Mouse (Mus musculus): ENCODE measurements at regions not wholly inside any gene's neighbourhood (a gene's known extent, or its start where the extent isn't known, plus 50 kb on each side); places are given as distances from the start of the nearest gene placed in this dataset.

DNA sequence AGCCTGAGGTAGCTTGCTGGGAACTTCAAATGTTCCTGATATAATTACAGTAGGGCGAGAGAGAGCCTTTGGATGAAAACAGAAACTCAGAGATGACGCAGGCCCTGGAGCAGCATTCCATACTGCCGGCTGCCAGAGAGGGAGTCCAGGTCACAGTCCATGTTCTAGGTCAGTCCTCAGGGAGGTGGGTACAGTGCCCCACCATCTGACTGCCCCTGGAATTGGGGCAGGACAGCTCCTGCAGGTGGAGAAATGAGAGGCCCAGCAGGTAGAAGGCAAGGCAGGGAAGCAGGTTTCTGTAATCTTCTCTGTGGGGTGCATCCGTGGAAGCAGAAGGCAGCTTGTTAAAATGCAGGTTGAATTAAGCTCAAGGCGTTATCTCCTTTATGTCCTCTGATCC, 94.5 kb upstream of the 4930596D02Rik start:
- no peak for DNase-seq (ENCODE audit: low spot score in 2 of 2)
- intact Hi-C loops (cut with DNase I) = no loop called here

DNA sequence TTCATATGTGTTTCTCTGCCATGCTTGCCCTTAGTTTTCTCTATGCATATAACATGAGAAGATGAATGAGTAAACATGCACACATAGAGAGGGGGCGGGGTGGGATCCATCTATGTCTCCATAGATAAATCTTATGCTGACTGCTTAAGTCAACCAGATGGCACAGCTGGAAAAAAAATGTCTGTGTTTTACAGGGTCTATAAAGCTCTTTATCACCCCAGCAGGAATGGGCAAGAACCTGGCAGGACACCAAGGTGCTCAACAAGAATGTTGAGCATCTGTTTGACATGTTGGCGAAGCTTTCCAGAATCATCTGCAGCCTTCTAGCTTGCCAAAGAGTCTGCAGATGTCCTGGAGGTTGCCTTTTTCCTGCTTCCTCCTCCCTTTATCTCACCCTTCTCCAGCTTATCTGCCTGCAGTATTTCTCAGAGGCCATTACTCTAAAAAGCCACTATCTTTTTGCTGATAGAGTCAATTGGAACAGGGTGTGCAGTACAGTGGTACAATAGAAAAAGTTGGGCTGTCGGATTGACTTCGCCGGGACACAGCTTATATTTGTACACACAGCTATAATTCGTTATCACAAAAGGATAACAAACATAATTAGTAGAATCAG, 73.0 kb upstream of the 4930596D02Rik start:
- intact Hi-C loops (cut with DNase I) = no loop called here
- DNase-seq (ENCODE audit: low spot score in 2 of 2) = peak in 1 of 2 experiments; percentile 3

- DNase-seq (ENCODE audit: low spot score in 2 of 2) = no peak
- intact Hi-C loops (cut with DNase I) = no loop called here
Observed at GRCm38 (mm10) chr14:35874265-35874664, 62.5 kb upstream of the 4930596D02Rik start.

Data from left cerebral cortex, postnatal 14 days (tissue).